Mouse (Mus musculus) liver, embryonic 14.5 days (tissue): ENCODE data around the gene Clmp.

Experiments used
- CTCF ChIP-seq: IDR thresholded peaks from 2 replicates; pipeline ENCODE4 v1.5.1; 2016; ENCODE audit warnings: antibody characterized with exemption, low read depth, control low read depth
- EP300 ChIP-seq: IDR thresholded peaks from 2 replicates; pipeline ENCODE4 v1.6.1; 2016; ENCODE audit warnings: antibody characterized with exemption, low read depth

DNA sequence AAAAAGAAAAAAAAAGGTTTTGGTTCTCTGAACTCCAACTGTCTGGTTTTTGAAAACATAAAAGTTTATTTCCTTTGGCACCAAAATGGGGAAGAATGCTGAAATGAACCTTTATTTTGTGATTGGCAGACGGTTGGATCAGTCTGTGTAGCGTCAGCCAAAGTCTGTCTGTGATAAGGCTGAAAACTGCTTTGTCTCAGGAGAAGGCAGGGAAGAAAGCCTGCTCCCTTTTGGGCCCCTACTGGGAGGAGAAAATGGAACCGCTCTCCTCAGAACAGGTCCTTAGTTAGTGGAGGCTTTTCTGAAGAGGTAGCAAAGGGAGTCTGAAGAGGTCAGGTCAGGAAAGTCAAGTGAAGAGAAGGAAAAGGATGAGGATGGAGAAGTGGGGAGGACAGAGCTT lies 7.3 kb downstream of the Clmp start:
- TF ChIP-seq CTCF (no peak), EP300 (no peak)
